Mouse (Mus musculus): ENCODE results near the gene Tmem52b.
"Not testable (repeated sequence)": the region's sequence is repeated elsewhere in the genome, so short reads cannot be mapped to it uniquely, and the experiment has no call there.

The Tmem52b gene

DNA sequence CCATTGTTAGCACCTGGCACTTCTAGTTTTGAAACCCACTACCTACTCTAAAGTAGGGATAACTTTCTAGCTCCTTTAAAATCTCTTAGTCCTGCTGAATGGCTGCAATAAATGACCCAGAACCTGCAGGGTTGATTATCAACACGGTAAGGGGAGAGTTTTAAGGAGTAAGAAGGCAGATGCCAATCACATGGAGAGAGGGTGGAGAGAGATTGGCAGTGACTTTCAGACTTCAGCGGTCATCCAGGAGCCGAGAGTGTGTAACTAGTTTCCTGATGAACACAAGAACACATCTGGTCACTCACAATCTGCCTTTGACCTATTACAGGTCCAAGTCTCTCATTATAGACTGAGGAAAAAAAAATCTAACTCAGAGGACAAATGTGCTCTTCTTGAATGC lies at the start of gene Tmem52b:
Gene Tmem52b, plus strand, starts transcription at position 189 of the 400 bp plus-strand sequence.
- DNase-seq (ENCODE audit: low spot score in 2 of 2), result no peak

DNA sequence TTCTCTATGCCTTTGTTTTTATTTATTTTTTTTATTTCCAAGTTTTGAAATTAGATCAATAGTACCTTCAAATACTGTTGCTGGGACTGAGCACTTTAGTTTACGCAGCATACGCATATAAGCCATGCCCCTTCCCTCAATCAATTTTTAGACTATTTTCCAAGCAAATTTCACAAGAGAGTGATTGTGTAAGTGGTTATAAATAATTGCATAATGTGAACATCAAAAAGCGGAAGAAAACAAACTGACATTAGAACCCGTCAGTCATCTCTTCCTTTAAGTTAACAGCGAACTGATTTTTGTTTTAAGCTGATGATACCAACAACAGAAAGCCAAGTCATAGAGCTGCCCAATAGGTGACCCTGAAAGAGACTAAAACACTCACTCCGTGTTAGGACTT lies 41.0 kb upstream of the Tmem52b start:
- no peak for DNase-seq (ENCODE audit: low spot score in 2 of 2)

DNA sequence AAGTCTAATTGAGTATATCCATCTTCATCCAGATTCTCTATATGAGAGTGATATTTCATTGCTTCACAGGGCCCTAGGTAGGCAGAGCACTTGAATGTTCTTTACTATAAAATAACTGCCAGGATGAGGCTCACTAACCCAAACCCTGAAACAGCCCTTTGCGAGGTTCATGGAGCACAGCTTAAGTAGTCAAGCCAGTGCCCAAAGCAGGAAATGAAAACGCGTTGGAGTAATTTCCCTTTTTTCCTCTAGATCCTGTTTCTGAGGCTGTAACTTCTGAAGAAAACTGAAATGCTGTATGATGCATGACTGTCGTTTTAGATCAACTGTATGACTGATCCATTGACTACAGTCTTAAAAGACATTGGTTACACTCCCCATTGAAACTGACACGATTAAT lies 39.7 kb upstream of the Tmem52b start:
- no peak for DNase-seq (ENCODE audit: low spot score in 2 of 2)

DNA sequence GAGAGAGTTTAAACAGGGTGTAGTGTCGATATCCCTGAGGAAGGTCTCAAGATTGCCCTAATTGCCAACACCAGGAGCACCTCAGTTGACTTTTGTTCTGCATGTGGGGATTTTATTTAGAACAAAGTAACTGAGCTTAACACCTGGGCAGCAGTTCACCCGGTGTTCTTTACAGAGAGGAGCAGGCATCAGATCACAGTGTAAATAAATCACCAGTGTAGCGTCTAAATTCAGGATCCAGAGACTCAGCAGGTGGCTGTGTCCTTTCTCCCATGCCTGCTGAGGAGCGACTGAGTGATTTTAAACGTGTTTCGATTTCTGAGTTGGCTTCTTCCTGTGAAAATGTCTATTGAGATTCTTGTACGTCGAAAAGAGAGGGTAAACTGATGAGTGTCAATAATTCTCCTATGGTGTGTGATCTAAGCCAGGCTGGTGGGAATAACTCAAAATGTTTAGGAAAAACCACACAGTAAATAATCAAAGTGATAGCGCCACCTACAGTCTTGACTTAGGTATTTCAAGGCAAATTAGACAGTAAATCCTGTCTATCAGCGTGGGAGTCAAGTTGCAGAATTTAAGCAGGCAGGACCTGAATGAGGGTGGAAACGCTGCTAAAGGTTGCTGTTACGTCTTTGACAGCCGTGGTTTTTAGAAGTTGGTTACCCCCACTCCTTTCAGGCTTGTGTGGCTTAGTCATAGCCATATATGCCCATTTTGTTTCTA lies 35.8 kb upstream of the Tmem52b start:
- no peak for DNase-seq (ENCODE audit: low spot score in 2 of 2)

DNA sequence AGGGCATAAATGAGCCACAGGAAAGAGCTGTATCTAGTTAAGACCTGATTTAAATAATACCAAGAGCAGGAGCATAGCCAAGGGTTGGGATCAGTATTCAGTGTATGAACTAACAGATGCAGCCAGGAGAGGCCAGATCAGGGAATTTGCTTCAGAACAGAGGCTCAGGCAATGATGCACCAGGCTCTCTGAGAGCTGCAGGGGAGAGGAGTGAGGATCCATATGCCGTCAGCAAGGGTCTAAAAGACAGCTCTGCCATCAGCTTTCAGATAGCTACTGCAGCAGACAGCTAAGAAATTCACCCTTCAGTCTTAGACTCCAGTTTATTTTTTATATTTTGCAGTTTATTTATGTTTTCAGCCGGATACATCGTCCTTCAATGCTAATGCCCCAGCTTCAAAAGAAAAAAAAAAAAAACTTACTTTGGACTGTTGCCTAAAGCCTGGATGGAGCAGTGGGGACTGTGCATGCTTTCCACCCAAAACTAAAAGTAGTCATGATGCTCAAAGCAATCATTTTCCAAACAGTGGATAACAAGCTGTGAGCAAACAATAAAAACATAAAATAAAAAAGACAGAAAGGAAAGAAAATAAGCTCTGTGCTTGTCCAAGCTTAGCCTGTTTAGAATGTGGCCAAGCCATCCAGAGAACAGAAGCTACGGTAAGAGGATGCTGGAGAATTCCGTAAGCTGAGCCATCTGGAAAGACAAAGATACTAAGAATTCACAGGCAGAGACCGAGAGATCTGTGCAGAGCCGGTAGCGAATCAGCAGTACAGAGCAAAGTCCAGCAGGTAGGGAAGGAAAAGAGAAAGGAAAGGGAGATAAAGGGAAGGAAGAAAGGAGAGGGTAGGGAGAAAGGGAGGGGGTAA lies 32.0 kb upstream of the Tmem52b start:
- DNase-seq (ENCODE audit: low spot score in 2 of 2), result peak in 1 of 2 experiments; percentile 13

DNA sequence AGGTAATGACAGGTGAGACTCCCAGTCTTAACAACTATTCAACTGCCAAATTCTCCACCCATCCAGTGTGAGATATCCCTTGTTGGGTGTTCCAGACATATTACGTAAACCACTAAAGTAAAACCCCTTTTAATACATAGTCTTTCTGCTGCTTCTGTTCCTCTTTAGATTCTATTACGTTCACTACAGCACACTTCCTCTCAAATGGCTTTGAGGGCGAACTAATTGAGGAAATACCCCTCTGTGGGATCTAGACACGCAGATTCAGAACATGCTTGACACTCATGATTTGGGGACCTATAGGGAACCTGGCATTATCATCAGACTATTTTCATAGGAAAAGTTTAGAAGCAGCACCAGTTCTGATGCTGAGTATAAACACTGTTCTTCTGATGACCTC lies 17.4 kb upstream of the Tmem52b start:
- DNase-seq (ENCODE audit: low spot score in 2 of 2), result no peak

DNA sequence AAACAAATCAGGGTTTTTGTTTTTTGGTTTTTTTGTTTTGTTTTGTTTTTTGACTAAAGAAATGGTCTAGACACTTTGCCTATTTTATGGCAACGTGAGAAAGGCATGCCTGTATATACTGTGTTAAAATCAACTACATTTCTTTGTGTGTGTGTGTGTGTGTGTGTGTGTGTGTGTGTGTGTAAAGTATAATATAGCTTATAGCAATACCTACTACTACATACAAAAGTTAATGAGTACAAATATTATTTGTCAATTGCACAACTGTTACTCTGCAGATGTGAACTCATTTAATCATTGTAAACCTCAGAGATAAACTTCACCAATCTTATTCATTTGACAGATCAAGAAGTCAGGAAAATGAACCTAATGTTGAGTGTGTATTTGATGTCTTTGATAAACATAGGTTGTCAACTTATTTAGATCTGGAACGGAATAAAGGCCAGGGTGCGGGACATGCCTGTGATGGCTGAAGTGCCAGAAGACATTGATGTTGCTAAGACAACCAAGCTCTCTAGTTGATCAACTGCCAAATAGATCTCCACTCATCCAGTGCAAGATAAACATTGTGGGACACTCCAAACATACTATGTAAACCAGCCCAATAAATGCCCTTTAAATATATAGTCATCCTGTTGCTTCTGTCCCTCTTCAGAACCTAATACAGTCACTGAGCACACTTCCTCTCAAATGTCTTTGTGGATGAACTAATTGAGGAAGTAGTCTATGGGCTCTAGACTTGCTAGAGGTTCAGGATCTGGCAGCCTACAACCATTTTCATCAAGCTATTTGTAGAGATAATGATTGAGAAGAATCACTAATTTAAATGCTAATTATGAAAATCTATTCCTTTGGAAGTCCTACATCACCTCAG lies 14.8 kb upstream of the Tmem52b start:
- DNase-seq (ENCODE audit: low spot score in 2 of 2), result no peak

DNA sequence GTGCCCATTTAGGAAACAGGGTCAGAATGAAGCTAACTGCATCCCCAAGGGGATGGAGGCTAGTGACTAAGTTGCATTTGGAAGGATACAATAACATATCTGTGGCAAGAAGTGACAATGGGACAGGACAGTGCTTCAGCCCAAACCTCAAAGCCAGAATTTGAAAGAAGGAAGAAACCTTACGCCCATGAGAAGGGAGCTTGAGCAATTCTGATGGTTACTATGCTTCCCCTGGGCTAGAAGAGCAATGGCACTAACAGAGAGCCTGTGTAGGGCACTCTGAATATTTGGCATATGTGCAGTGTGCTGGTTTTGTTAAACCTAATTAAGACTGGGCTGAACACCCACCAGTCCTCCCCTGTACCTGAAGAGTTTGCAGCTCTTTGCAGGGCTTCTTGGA lies 12.8 kb upstream of the Tmem52b start:
- not testable (repeated sequence) for DNase-seq (ENCODE audit: low spot score in 2 of 2)

DNA sequence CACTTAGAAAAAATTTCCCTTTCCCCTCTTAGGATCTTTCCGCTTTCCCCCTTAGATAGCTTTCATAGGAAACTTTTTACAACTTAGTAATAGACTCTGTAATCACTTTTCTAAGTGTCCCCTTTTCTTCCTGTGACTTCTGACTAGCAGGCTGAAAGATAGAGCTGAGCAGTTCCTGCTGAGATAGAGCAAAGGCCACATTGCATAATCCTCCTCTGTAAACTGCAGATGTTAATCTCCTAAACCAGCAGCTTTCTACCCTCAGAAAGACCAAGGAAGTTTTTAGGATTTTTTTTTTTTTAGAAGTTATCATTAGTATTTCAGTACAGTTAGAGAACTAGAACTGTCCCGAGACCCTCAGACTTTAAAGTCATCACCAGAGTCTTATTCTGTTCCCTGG lies 8.9 kb upstream of the Tmem52b start:
- DNase-seq (ENCODE audit: low spot score in 2 of 2), result no peak

DNA sequence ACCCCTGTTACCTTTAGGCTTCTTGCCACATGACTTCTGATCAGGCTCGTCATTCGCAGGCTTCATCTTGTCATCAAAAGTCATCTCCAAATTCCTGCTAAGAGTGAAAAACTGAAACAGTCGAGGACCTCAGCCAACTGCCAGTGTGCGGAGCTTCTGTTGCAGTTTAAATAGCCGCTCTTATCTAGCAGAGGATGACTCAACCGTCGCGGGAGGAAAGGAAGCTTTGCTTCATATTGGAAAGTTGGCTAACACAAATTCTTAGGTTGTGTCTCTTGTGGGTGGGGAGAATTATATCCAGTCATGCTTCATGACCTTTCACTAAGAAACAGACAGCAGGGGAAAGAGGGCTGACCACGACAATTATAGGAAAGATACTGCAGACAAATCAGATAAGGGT lies 5.3 kb upstream of the Tmem52b start, which contains the start of gene Olr1:
Gene Olr1, minus strand, starts transcription at position 142 of the 400 bp plus-strand sequence.
- no peak for DNase-seq (ENCODE audit: low spot score in 2 of 2)

DNA sequence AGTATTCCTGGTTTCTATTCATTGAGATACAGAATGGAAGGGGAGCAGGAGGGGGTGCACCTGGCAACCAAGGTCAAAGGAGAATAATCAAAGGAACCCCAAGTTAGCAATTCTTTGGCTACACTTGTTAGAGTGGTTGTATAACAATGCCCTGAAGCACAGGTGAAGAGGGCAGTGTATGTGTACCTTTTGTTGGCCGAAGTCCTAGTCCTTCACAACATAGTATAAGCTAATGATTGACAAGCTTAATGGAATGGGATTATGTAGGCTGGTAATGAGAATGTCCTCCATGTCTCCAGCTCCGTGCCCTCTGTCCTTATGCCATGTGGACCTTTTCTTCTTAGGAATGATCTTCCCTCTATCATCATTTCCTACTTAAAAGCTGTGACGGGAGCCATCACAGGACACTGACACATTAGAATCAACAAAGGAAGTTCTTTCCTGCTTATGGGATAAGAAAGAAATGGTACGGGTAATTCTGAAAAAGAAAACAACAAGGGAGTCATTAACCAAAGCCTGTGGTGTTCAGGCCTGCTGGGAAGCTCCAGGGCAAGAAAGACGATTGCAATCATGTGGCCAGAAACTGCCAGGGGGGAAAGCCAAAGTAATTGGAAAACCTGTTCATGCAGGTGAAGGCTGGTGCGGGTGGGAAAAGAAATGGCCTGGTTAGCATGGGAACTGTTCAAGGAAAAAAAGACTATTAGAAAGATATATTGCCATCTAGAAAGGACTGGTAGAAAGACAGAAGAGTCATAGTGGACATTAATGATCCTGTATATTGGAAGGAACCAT lies 2.0 kb upstream of the Tmem52b start:
- no peak for DNase-seq (ENCODE audit: low spot score in 2 of 2)

DNA sequence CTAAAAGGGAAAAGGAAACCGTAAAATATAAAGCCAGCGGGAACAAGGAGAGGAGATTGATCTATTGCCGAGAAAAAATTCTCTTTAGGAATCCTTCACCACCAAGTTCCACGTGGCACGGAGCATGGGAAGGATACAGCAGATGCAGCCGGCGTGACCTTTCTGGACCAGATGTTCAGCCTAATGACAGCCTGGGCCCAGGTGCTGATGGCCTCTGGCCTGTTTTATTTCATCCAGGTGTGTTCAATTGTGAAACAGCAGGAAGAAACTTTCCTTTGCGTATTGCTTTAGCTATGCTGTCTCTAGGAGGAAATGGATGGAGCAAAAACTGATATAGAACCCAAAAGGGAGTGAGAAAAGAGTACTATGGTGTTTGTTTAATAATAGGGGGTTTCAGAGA lies 513 bp downstream of the Tmem52b start:
- no peak for DNase-seq (ENCODE audit: low spot score in 2 of 2)

DNA sequence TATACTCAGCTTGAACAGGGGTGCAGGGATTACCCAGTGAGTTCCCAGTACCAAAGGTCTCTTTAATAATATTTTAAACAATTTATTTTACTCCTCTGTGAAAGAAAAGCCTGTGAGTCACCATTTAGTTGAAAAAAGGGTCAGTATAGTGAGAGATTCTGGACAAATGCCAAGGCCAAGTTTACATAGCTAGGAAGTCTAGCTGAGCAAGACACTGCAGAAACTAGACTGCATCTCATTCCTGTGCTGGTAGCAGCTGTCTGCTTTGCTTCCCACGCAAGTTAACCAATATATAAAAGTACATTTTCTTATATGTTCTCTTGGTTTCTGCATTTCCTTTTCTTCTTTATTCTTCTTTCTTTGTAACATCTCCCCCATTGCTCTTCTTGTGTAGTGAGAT lies 1.1 kb downstream of the Tmem52b start:
- no peak for DNase-seq (ENCODE audit: low spot score in 2 of 2)

DNA sequence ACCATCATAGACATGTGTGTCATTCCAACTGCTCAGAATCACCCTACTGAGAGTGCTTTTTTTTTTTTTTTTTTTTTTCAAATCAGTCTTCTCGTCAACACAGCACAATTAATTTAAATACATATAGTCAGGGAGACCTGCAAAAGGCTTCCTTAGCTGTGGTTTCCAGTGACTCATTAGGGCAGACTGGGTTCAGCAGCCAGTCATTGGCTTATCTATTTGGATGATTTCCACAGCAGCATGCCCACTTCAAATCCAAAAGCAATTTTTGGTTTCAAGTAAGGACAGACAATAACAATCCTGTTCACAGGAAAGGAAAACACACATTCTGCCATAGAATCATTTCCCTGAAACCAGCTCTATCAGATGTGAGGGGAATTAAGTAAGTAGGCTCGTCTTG lies 2.0 kb downstream of the Tmem52b start:
- DNase-seq (ENCODE audit: low spot score in 2 of 2), result no peak

DNA sequence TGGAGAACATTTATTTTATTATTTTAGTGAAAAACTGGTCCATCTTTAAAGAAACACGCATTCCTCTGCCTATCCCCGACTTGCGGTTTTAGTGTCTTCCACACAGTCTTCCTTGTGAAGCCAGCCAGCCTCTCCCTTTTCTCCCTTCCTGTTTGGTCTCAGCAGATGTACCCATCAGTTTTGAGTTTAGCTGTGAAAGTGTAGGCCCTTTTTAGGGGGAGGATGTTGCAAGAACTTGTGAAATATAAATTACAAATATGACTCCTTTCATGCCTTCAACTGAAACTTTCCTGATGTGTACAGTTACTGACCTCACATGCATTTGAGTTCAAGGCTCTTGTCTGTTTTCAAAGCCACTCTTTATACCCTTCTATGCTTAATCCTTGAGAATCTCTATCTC lies 2.7 kb downstream of the Tmem52b start:
- DNase-seq (ENCODE audit: low spot score in 2 of 2), result no peak

DNA sequence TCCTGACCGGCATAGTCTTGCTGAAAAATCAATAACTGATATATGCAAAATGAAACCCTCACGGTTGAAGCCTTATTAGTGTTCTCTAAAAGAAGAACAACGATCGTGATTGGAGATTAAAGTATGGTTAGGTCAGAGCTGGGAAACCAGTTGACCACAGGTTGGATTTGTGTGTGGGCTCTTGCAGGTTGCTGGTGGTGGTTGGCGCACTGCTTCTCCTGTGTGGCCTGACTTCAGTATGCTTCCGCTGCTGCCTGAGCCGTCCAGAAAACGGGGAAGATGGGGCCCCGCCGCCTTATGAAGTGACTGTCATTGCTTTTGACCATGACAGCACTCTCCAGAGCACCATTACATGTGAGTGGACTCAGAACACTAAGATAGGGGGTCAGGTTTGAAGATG lies 4.0 kb downstream of the Tmem52b start:
- no peak for DNase-seq (ENCODE audit: low spot score in 2 of 2)

DNA sequence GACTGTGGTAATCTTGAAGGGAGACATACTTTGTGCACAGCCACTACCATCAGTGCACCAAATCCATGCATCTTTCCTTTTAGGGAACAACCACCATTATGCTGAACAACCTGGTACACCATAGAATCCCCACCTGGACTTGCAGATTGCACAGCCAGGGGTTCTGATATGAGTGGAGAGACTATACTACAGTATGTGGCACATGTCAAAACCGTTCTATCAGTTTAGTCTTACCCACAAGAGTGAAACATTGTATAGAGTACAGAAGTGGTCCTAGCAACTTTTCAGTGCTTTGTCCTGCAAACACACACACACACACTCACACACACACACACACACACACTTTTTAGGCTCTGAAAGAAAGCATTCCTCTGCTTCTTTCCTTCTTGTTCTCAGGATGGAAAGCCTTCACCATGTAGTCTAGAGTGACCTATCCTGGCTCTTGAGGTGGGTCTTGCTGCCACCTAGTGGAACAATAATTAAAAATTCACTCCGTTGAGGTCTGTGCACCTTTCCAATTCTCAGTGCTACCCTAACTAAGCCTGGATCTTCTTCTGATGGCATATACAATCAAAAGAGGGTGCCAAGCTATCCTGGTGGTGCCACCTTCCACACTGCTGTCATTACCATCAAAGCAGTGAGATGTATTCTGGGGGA lies 5.5 kb downstream of the Tmem52b start:
- DNase-seq (ENCODE audit: low spot score in 2 of 2), result peak in 1 of 2 experiments; percentile 16

DNA sequence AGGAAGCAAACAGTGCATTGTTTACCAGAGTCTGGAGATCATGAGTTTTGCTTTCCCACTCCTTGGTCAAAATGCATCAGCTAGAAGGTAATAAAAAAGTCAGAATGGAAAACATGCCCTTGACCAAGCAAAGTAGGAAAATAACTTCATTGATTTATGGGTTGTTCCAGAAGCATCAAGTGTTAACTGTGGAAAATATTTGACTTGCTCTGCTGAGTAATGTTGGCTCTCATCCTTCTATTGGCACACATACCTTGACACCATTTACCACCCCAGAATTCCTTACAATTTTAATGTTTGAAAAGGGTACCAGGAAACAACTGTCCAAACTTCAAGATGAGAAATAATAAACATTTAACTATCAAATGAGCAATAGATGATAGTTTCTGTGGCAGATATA lies 13.7 kb downstream of the Tmem52b start:
- DNase-seq (ENCODE audit: low spot score in 2 of 2), result no peak

DNA sequence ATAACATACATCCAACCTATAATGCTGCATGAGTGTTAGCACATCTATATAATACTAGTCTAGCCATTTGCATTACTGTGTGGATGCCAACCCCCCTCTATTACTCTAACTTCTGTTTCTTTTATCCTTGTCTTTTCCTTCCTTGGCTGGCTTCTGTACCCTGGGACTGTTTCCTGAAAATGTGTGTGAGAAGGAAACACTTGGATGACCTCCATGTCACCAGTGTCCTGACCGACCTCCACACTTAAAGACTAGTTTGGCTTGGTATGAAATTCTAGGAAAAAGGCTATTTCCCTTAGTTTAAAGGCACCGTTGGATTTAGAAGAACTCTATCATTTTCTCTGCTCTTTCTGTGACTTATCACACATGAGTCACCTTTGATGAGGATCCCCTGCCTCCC lies 15.1 kb downstream of the Tmem52b start:
- DNase-seq (ENCODE audit: low spot score in 2 of 2), result no peak

DNA sequence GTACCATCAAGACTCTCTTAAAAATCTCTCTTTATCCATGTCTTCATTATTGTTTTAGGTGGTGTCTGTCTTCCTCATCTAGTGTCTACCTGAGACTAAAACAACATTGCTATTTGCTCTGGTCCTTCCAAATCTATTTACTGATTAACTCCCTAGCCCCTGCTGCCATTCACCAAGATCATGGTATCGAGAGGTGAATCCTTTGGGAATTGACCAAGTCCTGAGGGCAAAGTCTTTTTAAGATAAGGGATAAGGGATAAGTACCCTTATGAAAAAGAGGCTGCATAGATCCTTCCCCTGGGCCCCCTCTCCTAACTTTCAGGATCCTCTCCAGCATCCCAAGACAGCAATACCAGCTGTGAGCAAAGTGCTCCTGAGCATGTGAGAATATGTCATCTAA lies 17.2 kb downstream of the Tmem52b start:
- DNase-seq (ENCODE audit: low spot score in 2 of 2), result no peak

DNA sequence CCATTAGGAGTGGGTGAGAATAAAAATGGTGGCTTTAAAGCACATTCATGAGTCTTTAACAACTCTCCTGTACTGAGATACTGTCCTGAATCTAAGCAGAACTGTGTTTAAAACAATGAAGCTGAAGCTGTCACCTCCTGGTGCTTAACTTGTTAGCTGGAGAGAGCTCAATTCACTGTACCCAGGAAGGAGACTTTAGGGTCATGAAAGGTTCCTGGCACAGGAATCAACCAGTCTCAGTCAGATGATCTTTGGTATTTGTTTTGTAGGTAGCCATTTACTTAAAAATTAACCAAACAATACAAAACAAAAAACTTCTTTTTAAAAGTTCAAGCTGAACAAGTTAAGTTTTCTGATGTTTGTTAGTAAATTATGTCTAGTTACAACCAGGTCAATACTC lies 17.9 kb downstream of the Tmem52b start:
- no peak for DNase-seq (ENCODE audit: low spot score in 2 of 2)
